Mouse (Mus musculus): Measurements from ENCODE around the gene Hist4h4. TPM values are rescaled to one million over a fixed set of nuclear protein-coding genes. Genes with fewer than 3 reads are reported as not detected.

Hist4h4 gene
- total and polyA plus RNA-seq, 2 experiments = 0.21 to 9.9 TPM

DNA sequence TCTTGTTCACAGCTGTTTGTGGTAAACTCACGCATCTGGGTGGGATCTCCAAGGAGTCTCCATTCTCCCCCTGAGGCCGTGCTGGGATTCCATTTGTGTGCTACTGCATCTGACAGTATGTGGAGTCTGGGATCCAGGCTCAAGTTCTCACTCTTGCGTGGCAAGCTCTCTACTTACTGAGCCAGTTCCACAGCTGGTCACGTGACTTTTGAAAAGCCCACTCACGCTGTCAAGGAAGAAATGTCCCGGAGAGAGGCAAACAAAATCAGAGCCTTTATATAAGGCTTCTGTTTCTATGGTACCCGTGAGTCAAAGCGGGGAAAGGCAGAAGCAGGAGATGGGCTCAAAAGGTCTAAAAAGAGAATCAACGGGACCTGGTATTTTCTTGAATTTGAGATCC is 21.5 kb downstream of the Hist4h4 start:
- no peak for DNase-seq (ENCODE audit: extremely low read depth, low read depth, low spot score)
- Histone ChIP-seq H3K27me3 (ENCODE audit: control insufficient read depth, insufficient read depth, low read length) (peaks cover 2% of the 10 kb centered on the region; the same call in 1 of the 2 replicates), H3K4me1 (ENCODE audit: control insufficient read depth, insufficient read depth, low read length) (no peaks in the 10 kb centered on the region), H3K4me3 (ENCODE audit: insufficient read depth, low read depth, low read length) (no peak overlapping the region), H3K27ac (replicated peaks; ENCODE audit: insufficient read depth, low read depth, low read length) (no peak overlapping the region), H3K9ac (ENCODE audit: low read depth, low read length) (no peak overlapping the region), H3K36me3 (ENCODE audit: control insufficient read depth, insufficient read depth, low read length) (no peaks in the 10 kb centered on the region), H3K79me2 (ENCODE audit: control insufficient read depth, insufficient read depth, low read length) (no peaks in the 10 kb centered on the region)
- WGBS = 94% methylated on average over 9 of the region's 9 CpGs
- no peak for TF ChIP-seq CTCF (IDR thresholded peaks at IDR 0.05; ENCODE audit: low read depth, low read length)
- TF ChIP-seq POLR2A (IDR thresholded peaks at IDR 0.05; ENCODE audit: extremely low read depth, insufficient read depth, low read length) = no peak

DNA sequence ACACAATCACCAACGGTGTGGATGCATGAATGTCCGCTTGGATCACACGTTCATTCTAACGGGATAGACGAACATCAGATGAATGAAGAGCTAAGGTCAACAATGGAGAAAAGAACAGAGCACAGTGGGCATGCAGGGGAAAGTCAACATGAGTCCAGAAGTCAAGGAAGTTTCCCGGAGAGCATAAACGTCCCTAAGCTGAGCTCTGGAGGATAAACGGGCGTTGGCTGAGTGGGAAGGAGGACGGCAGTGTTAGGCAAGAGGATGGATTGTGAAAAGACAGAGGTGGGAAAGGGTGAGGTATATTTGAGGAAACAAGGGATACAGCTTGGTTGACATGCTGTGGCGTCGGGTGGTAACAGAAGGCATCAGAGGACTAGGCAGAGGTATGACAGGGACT is 22.1 kb downstream of the Hist4h4 start:
- H3K27ac ChIP-seq (replicated peaks; ENCODE audit: insufficient read depth, low read depth, low read length) = no peak overlapping the region
- no peaks in the 10 kb centered on the region for H3K4me1 ChIP-seq (ENCODE audit: control insufficient read depth, insufficient read depth, low read length)
- TF ChIP-seq CTCF (IDR thresholded peaks at IDR 0.05; ENCODE audit: low read depth, low read length) = no peak
- no peak for TF ChIP-seq POLR2A (IDR thresholded peaks at IDR 0.05; ENCODE audit: extremely low read depth, insufficient read depth, low read length)
- 72% methylated on average over 12 of the region's 12 CpGs for WGBS
- peaks cover 2% of the 10 kb centered on the region; the same call in 1 of the 2 replicates for H3K27me3 ChIP-seq (ENCODE audit: control insufficient read depth, insufficient read depth, low read length)
- no peak for DNase-seq (ENCODE audit: extremely low read depth, low read depth, low spot score)
- no peaks in the 10 kb centered on the region for H3K36me3 ChIP-seq (ENCODE audit: control insufficient read depth, insufficient read depth, low read length)
- no peak overlapping the region for H3K9ac ChIP-seq (ENCODE audit: low read depth, low read length)
- H3K79me2 ChIP-seq (ENCODE audit: control insufficient read depth, insufficient read depth, low read length) = no peaks in the 10 kb centered on the region
- H3K4me3 ChIP-seq (ENCODE audit: insufficient read depth, low read depth, low read length) = no peak overlapping the region

DNA sequence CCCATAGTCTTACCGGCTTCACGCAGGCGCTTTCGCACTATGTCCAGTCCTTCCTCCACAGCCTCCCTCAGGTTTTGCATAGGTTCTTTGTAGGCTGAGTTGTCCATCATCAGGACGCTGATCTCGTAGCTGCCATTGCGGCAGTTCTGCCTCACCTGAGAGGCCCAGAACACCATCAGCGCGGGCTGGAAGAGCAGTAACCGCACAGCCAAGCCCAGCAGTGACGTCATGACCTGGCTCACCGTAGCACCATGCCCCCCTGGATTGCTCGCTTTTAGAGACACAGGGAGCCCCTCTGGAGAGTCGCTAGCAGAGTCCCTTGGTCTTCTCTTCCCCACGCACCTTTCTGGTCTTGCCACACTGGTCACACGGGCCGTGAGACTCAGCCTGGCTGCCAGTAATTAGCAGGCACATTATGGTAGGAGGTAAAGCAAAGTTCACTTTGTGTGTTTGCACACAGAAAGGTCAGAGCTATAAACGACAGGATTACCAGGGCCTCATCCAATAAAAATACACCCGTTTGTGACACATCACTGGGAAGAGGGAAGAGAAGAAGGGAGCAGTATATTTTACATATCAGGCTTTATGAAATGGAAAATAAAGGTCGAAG is 22.7 kb downstream of the Hist4h4 start, which contains the start of gene Gucy2c:
Gene Gucy2c (minus strand): TSS at position 389 of the 610 bp plus-strand sequence.
- Histone ChIP-seq H3K36me3 (ENCODE audit: control insufficient read depth, insufficient read depth, low read length) (no peaks in the 10 kb centered on the region), H3K27me3 (ENCODE audit: control insufficient read depth, insufficient read depth, low read length) (peaks cover 2% of the 10 kb centered on the region; the same call in 1 of the 2 replicates), H3K4me3 (ENCODE audit: insufficient read depth, low read depth, low read length) (peak within 1 kb of the TSS; percentile 28), H3K9ac (ENCODE audit: low read depth, low read length) (peak within 1 kb of the TSS; percentile 22; the same call in 1 of the 2 replicates), H3K4me1 (ENCODE audit: control insufficient read depth, insufficient read depth, low read length) (no peaks in the 10 kb centered on the region), H3K79me2 (ENCODE audit: control insufficient read depth, insufficient read depth, low read length) (no peaks in the 10 kb centered on the region), H3K27ac (replicated peaks; ENCODE audit: insufficient read depth, low read depth, low read length) (no peak within 1 kb of the TSS)
- WGBS = 57% methylated on average over 20 of the region's 20 CpGs
- TF ChIP-seq CTCF (IDR thresholded peaks at IDR 0.05; ENCODE audit: low read depth, low read length) = no peak
- no peak for TF ChIP-seq POLR2A (IDR thresholded peaks at IDR 0.05; ENCODE audit: extremely low read depth, insufficient read depth, low read length)
- peak; percentile 33 for DNase-seq (ENCODE audit: extremely low read depth, low read depth, low spot score)

DNA sequence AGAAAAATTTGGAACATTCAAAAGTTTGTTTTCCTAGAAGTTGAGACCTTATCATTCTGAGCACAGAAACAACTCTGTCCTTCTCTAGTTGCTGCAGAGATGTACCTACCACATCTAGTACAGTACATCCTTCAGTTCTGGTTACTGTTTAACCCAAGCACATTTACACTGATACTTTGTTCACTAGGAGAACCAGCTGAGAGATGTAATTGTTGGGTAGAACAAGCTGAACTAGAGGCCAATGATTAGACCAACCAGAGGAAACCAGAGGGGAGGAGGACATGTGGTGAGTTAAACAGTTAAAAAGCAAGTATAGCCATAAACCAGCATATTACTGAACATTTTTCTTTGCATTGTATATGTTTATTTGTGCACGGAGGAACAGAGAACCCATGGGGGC is 27.8 kb downstream of the Hist4h4 start:
- H3K4me3 ChIP-seq (ENCODE audit: insufficient read depth, low read depth, low read length) = no peak overlapping the region
- no peaks in the 10 kb centered on the region for H3K4me1 ChIP-seq (ENCODE audit: control insufficient read depth, insufficient read depth, low read length)
- H3K27me3 ChIP-seq (ENCODE audit: control insufficient read depth, insufficient read depth, low read length) = no peaks in the 10 kb centered on the region
- H3K79me2 ChIP-seq (ENCODE audit: control insufficient read depth, insufficient read depth, low read length) = no peaks in the 10 kb centered on the region
- 87% methylated on average over 1 of the region's 1 CpGs for WGBS
- no peak overlapping the region for H3K27ac ChIP-seq (replicated peaks; ENCODE audit: insufficient read depth, low read depth, low read length)
- H3K36me3 ChIP-seq (ENCODE audit: control insufficient read depth, insufficient read depth, low read length) = no peaks in the 10 kb centered on the region
- TF ChIP-seq CTCF (IDR thresholded peaks at IDR 0.05; ENCODE audit: low read depth, low read length) (no peak), POLR2A (IDR thresholded peaks at IDR 0.05; ENCODE audit: extremely low read depth, insufficient read depth, low read length) (no peak)
- no peak for DNase-seq (ENCODE audit: extremely low read depth, low read depth, low spot score)
- H3K9ac ChIP-seq (ENCODE audit: low read depth, low read length) = no peak overlapping the region

DNA sequence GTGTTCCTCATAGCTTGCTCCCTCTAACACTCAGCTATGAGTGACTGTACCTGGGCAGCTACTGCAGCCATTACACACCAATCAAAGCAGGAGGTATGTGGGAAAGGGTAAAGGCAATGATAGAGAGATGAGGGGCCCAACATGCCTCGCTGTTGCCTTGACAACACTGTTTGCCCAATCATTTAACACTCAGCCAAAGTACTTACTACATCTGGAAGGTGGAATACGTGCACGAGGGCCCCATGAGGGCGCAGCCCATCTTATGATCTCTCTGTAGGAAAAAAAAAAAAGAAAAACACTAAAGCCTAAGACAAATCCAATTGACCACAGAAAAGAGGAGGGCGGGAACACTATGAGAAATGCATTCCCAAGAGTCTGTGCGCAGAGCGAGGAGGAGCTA is 34.4 kb downstream of the Hist4h4 start:
- no peaks in the 10 kb centered on the region for H3K4me1 ChIP-seq (ENCODE audit: control insufficient read depth, insufficient read depth, low read length)
- WGBS = 81% methylated on average over 7 of the region's 7 CpGs
- no peak overlapping the region for H3K4me3 ChIP-seq (ENCODE audit: insufficient read depth, low read depth, low read length)
- H3K27me3 ChIP-seq (ENCODE audit: control insufficient read depth, insufficient read depth, low read length) = no peaks in the 10 kb centered on the region
- H3K79me2 ChIP-seq (ENCODE audit: control insufficient read depth, insufficient read depth, low read length) = no peaks in the 10 kb centered on the region
- no peak overlapping the region for H3K27ac ChIP-seq (replicated peaks; ENCODE audit: insufficient read depth, low read depth, low read length)
- no peak overlapping the region for H3K9ac ChIP-seq (ENCODE audit: low read depth, low read length)
- no peaks in the 10 kb centered on the region for H3K36me3 ChIP-seq (ENCODE audit: control insufficient read depth, insufficient read depth, low read length)
- no peak for DNase-seq (ENCODE audit: extremely low read depth, low read depth, low spot score)
- TF ChIP-seq CTCF (IDR thresholded peaks at IDR 0.05; ENCODE audit: low read depth, low read length) (no peak), POLR2A (IDR thresholded peaks at IDR 0.05; ENCODE audit: extremely low read depth, insufficient read depth, low read length) (no peak)

DNA sequence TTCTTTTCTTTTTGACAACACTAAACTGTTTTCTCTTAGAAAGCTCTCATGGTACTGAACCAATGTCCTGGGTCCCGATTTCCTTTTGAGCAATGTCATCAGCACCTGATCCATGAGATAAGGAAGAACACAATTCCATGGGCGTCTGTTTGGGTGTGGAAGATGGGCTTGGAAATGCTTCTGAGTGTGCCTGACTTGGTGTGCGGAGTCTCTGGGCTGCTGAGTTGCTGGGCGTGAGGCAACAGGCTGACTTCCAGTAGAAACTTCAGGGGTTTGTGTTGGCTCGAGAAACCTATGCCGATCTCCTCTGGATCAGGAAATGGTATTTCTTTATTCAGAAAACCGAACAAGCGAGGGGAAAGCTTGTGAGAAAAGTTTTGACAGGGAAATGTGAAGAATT is 35.1 kb downstream of the Hist4h4 start:
- no peaks in the 10 kb centered on the region for H3K79me2 ChIP-seq (ENCODE audit: control insufficient read depth, insufficient read depth, low read length)
- 84% methylated on average over 8 of the region's 8 CpGs for WGBS
- DNase-seq (ENCODE audit: extremely low read depth, low read depth, low spot score) = no peak
- H3K4me3 ChIP-seq (ENCODE audit: insufficient read depth, low read depth, low read length) = no peak overlapping the region
- H3K36me3 ChIP-seq (ENCODE audit: control insufficient read depth, insufficient read depth, low read length) = no peaks in the 10 kb centered on the region
- H3K9ac ChIP-seq (ENCODE audit: low read depth, low read length) = no peak overlapping the region
- H3K27me3 ChIP-seq (ENCODE audit: control insufficient read depth, insufficient read depth, low read length) = no peaks in the 10 kb centered on the region
- TF ChIP-seq POLR2A (IDR thresholded peaks at IDR 0.05; ENCODE audit: extremely low read depth, insufficient read depth, low read length) = no peak
- no peak for TF ChIP-seq CTCF (IDR thresholded peaks at IDR 0.05; ENCODE audit: low read depth, low read length)
- no peaks in the 10 kb centered on the region for H3K4me1 ChIP-seq (ENCODE audit: control insufficient read depth, insufficient read depth, low read length)
- no peak overlapping the region for H3K27ac ChIP-seq (replicated peaks; ENCODE audit: insufficient read depth, low read depth, low read length)

All from liver, adult 2 months (tissue).